Mouse (Mus musculus): ENCODE measurements at regions not wholly inside any gene's neighbourhood (a gene's known extent, or its start where the extent isn't known, plus 50 kb on each side); places are given as distances from the start of the nearest gene placed in this dataset.
A peak's percentile ranks its signal among the peaks of the same experiment; 100 is the strongest.

DNA sequence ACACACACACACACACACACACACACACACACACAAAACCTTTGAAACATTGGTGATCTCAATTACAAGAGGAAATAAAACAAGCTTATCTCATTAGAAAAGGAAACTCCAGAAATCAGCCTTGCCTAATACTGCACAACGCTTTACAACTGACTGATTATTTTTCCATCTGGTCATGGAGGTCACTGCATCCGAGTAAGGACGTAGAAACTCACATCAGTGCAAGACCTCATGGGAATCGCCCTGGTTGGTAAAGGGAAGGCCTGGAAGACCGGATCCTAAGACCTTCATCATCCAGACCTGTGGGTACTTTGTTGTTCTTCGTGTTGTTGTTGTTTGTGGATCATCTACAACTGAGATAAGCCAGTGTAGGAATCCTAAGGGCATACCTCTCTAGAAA, 77.8 kb upstream of the Sestd1 start:
- no peak for DNase-seq (ENCODE audit: extremely low spot score)

GRCm38 (mm10) chr2:77356798-77357197, 76.4 kb upstream of the Sestd1 start:
- DNase-seq (ENCODE audit: extremely low spot score), result no peak

DNA sequence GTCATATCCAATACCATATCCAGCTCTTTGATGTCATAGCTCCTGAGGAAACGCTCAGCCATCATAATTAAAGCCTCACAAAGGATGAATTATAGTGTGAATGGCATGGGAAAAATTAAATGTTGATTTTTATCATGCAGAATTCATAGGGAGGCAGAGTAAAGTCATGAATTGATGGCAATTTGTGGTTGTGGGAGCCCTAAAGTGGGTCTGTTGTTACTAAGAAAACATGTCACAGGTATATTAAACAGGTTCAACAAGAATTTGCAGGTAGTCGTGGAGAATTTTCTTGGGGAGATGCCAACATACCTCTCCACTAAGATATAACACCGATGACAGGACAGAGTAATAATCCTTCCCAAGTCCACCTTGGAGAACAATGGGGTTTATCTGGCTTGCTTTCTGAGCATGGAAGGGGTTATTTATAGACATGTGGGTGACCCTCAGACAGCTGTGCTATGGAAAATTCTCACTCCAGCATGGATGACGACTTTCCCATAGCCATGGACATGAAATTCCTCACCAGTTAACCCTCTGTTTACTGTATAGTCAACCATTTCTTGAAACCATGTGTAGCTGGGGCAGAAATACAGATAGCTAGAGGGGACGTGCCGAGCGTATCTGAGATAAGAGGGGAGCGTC, 71.7 kb upstream of the Sestd1 start:
- DNase-seq (ENCODE audit: extremely low spot score), result no peak

DNA sequence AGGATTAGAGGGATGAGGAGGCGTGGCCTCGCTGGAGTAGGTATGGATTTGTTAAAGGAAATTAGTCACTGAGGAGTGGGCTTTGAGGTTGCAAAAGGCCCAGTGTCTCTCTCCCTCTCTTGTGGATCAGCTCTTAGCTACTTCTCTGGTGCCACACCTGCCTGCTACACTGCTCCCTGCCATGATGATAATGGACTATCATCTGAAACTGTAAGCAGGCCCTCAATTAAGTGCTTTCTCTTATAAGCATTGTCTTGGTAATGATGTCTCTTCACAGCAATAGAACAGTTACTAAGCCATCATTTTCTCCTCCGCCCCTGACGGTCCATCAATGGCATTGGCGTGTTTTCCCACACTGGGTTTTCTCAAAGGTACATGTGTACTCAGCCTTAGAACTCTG, 66.6 kb upstream of the Sestd1 start:
- no peak for DNase-seq (ENCODE audit: extremely low spot score)

DNA sequence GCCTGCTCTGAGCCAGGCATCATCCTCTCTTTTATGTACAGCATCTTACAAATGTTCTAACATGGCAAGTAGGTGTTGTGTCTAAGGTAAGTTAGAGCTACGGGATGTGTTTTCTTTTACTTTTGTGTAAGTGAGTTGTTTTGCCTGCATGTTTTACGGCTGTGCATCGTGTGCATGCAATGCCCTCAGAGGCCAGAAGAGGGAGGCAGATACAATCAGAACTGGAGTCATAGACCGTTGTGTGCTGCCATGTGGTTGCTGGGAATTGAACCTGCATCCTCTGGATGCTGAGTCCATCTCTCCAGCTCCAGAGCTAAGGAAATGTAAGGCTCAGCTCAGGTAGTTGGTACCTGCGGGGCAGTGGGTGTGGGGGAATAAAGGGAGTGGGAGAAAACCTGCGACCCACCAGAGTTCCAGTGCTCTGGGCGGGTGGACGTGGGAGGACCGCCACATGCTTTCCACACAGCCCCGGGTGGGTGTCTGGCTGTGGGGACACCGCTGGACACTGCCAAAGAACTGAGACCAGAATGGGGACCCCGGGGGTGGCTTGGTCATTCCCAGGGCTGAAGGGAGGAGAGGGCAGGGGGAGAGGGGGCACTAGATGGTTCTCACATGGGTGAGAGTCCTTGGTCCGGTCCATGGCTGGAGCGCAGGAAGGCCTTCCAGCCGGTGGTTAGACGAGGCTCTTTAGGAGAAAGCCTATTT, 63.5 kb upstream of the Sestd1 start:
- DNase-seq (ENCODE audit: extremely low spot score), result no peak

GRCm38 (mm10) chr2:77342416-77342815, 62.0 kb upstream of the Sestd1 start:
- no peak for DNase-seq (ENCODE audit: extremely low spot score)

GRCm38 (mm10) chr2:77341575-77342332, 61.4 kb upstream of the Sestd1 start:
- peak; percentile 90 for DNase-seq (ENCODE audit: extremely low spot score)

DNA sequence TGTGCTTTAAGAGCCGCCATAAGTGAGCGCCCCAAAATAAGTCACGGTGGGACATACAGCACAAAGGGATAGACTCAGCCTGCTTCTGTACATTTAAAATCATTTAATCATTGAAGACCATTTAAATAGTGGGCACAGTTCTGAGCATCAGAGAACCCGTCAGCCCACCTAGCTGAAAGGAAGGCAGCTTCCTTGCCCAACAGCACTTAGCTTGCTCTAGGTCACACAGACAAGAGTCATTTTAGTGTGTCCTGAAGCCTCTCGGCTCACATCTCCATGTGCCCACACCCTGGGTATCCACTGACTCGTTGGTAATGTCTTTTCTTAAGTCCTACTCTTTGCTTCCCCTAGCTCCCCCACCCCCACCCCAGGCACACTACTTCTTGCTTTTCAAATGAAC, 59.7 kb upstream of the Sestd1 start:
- DNase-seq (ENCODE audit: extremely low spot score), result no peak

DNA sequence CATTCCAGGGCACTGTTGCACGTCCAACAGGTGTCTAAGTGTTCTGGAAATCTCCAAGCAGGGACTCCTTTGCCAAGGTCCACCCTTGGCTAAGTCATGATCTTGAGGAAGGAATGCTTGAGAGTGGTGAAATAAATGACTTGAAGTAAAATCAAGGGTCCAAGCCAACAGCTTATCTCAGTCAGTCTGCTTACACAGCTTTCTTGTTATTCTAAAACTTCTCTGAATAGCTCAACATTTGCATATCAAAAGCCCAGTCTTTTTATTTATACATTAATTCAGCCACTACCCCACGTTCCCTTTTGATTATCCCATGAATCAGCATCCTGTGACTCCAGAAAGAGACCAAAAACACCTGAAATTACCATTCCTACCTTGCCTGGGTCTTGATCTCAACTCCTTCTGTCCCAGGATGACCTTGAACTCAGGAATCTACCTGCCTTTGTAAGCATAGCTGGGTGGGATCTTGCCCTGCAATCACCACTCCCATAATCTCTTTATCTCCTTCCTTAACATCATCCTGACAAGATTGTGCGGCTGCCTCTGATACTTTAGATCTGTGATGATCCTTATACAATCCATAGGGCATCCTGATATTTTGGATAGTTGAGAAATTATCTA, 57.5 kb upstream of the Sestd1 start:
- DNase-seq (ENCODE audit: extremely low spot score), result no peak

DNA sequence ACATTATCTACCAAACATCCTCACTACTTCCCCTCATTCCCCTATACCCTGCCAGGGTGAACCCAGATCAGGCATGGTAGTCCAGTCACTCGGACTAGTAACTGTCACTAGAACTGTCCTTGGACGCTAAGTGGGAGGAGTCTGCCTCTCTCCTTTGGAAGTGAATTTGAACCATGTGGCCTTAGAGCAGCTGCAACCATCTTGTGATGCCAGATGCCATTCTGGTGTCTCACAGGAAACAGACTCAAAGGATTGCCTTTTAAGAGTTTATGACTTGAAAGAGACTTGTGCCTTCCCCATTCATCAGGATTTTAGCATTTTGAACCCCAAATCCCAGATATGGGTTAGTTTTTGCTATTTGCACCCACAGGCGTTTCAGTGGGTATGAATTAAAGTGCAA, 56.9 kb upstream of the Sestd1 start:
- no peak for DNase-seq (ENCODE audit: extremely low spot score)

DNA sequence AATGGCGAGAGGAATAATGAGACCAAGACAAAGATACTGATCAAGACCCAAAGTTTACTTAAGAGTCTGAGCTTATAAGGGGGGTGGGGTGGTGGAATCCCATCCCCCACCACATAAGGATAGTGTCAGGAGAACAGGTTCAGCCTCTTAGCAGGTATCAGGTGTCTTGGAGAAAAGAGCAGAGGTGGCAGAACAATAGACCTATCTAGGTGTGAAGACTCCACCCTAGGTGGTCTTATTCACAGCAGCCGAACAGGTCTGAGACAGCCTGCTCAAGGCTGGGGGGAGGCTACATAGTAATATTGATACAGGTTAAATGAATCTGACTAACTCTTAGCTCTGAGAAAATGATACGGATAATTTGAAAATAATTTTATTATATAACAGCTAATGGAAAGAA, 56.4 kb upstream of the Sestd1 start:
- DNase-seq (ENCODE audit: extremely low spot score), result no peak

- DNase-seq (ENCODE audit: extremely low spot score), result no peak
Observed at GRCm38 (mm10) chr2:77334706-77335105, 54.3 kb upstream of the Sestd1 start.

DNA sequence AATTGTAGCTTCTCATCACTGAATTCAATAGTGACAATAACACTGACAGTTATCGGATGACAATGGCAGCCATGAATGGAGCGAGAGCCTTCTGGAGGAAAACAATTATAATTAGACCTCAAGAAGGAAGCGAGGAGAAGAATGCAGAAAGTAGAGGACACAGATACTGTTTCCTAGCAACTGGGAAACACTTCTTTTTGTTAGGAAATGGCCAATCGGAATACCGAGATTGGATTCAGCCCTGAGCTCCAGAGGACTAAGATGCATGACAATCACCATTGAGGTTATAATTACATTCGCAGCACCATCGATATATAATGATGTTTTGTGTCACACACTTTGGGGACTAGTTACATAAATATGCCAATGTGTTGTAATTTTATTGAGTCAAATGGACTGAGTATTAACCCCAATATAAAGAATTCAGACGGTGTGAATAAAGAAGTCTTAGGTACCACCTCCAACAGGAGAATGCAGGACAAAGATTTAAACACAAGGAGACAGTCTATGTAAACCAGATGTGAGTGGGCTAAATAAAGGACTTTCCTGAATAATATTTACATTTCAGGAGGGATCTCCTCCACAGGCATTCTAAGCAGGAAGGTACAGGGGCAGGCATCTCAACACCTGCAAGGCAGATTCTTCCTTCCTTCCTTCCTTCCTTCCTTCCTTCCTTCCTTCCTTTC, 53.1 kb upstream of the Sestd1 start:
- DNase-seq (ENCODE audit: extremely low spot score), result no peak
